Comparison of ENCODE assay signal across 20 mouse cellular contexts in genomic region chr1:183207623-183208022, GRCm38 (mm10).
"Had no signal": no experiment of that assay in that cellular context is flagged by ENCODE, and none has a peak within 500 bp of the region (broad histone marks: within the 10 kb centered on the region; RNA-seq: fewer than 3 reads in every experiment).

No protein-coding gene starts in this region.

- H3K27ac ChIP-seq: midbrain, embryonic 10.5 days; midbrain, embryonic 12.5 days; neural tube, embryonic 13.5 days; neural tube, embryonic 15.5 days; stomach, embryonic 15.5 days; stomach, postnatal 0 days had no signal

- H3K4me1 ChIP-seq: midbrain, embryonic 10.5 days; midbrain, embryonic 12.5 days; stomach, embryonic 15.5 days had no signal

- H3K27me3 ChIP-seq: megakaryocyte, embryonic 14.5 days; midbrain, embryonic 12.5 days; neural tube, embryonic 13.5 days; neural tube, embryonic 15.5 days; stomach, embryonic 15.5 days had no signal

- H3K9ac ChIP-seq: lung, embryonic 14.5 days; midbrain, embryonic 12.5 days; neural tube, embryonic 13.5 days; neural tube, embryonic 15.5 days; stomach, embryonic 15.5 days had no signal

- ATAC-seq: midbrain, embryonic 16.5 days had no signal

- H3K9me3 ChIP-seq: megakaryocyte, embryonic 14.5 days; midbrain, embryonic 10.5 days; midbrain, embryonic 12.5 days; neural tube, embryonic 13.5 days; neural tube, embryonic 15.5 days; stomach, embryonic 15.5 days had no signal

- H3K4me3 ChIP-seq: megakaryocyte, embryonic 14.5 days; midbrain, embryonic 10.5 days; midbrain, embryonic 12.5 days; myocyte; neural tube, embryonic 13.5 days; neural tube, embryonic 15.5 days; stomach, embryonic 15.5 days had no signal

- H3K36me3 ChIP-seq: midbrain, embryonic 10.5 days; midbrain, embryonic 12.5 days; neural tube, embryonic 13.5 days; neural tube, embryonic 15.5 days; stomach, embryonic 15.5 days had no signal

- DNase-seq: lung, adult 18-20 months; lung, embryonic 14.5 days; lung, postnatal 10 days; lung, postnatal 4 days; midbrain, embryonic 14.5 days; retina, postnatal 1 day; right cerebral cortex, adult 18-20 months; right cerebral cortex, postnatal 25 days; thymus, adult 2 months; thymus, postnatal 25 days; thymus, postnatal 4 days had no signal
